Mouse (Mus musculus): ENCODE measurements around the gene Aym1. TPM values are rescaled to one million over a fixed set of nuclear protein-coding genes. Genes with fewer than 3 reads are reported as not detected.
"Not testable (repeated sequence)": the region's sequence is repeated elsewhere in the genome, so short reads cannot be mapped to it uniquely, and the experiment has no call there.

Gene Aym1
- not detected for total RNA-seq (2021)
- long read RNA-seq, experiment 1, result 0 reads
- long read RNA-seq, experiment 2, result 0 reads

DNA sequence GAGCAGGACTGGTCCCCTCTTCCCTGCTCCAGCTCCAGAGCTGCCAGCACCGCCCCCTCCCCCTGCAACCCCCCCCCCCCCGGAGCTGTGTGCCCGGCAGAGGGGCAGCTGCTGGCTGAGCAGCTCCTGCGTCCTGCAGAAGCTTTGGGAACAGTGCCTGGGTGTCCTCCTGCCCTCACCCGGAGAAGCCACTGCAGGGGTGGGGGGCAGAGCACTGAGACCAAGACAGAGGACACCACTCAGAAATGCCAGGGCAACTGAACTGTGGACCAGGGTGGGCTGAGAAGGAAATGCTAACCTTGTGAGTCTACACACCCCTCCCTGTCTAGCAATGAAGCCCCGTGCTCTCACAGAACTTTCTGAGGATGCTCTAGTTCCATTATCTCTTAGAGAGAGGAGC lies at the start of gene Aym1:
Gene Aym1 (plus strand): TSS at position 109 of the 400 bp plus-strand sequence.
- no peak for DNase-seq
- intact Hi-C loops (cut with DNase I; ENCODE audit: low total_unique reads), result no loop called here

DNA sequence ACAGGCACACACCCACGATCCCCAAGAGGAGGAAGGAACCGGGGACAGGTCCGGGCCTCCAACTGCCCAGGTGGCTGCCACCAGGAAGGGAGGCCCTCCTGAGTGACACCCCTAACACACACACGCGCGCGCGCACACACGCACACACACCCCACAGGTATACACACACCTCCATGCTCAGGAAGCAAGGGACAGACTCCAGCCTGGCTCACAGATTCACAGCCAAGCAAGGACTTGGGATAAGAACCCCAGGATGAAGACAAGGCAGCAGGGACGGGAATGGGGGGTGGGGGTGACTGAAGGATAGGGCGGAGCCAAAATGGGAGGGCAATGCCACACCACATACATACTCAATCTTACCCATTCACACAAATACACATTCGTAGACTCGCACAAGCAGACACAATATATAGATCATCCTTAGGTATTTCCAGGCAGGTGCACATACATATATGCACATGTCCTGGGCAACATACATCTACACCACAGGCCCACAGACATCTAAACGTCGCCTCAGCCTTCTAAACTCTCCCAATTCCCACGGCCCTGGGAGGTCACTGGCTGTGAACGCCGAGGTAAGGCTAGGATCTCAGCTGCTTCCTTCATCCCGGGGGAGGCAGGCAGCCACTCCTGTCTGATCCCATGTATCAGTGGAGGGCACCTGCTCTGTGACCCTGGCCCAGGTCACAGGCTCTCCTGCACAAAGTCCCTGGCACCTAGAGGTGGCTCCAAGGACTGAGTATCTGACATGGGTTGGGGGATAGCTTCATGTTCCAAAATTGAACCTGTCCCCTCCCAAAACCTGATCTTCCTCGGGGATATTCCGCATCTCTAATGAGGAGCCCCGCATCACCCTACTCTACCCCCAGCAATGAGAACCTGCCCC lies 47.4 kb upstream of the Aym1 start:
- intact Hi-C loops (cut with DNase I; ENCODE audit: low total_unique reads), result no loop called here

DNA sequence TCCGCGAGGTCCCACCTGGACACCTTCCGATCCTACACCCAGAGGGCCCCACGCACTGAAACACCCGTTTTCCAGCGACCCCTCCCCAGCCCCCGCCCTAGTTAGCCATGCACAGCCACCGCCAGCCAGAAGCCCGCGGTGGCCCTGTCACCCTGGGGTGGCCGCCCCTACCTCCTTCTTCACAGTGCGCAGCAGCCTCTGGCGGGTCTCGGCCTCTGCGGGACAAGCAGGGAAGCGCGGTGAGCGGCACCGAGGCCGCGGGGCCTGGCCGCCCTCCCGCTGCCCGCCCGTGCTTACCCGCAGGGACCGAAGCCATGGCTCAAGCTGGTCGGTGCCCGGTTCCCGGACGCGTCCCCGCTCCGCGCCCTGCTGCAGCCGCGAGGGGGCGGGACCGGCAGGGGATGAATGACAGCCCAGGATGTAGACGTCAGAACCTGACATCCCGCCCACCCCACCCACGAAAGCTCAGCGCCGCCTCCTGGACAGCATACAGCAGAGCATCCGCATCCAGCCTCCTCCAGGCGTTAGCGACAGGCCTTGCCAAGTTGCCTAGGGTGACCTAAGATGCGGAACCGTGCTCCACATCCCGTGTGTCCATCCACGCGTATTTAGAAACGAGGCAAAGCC lies 46.6 kb upstream of the Aym1 start, which contains the start of gene Sgsm1:
Gene Sgsm1 (minus strand): TSS at position 410 of the 627 bp plus-strand sequence.
- intact Hi-C loops (cut with DNase I; ENCODE audit: low total_unique reads), result no loop called here

More for the DNA sequence above, 47.4 kb upstream of the Aym1 start:
- no peak for DNase-seq

DNA sequence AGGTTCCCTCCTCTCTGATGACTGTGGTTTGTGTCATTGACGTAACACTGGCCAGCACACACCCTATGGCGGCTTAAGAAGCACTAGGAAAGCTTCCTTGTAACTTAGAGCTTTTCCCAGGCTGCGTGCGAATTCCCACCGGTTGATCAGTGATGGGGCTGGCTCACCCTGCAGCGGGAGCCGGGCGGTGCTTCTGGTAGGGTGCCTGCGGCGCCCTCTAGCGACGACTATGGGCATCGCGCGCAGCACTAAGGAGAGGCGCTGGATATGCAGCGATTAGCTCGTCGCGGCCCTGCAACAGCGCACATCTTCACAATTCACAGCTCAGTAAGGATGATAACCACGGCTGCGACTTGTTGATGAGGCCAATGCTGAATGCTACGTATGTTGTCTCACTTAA lies 43.1 kb upstream of the Aym1 start:
- peak; percentile 73 for DNase-seq
- intact Hi-C loops (cut with DNase I; ENCODE audit: low total_unique reads), result no loop called here

More for the DNA sequence above, 46.6 kb upstream of the Aym1 start, which contains the start of gene Sgsm1:
- DNase-seq, result peak; percentile 78

DNA sequence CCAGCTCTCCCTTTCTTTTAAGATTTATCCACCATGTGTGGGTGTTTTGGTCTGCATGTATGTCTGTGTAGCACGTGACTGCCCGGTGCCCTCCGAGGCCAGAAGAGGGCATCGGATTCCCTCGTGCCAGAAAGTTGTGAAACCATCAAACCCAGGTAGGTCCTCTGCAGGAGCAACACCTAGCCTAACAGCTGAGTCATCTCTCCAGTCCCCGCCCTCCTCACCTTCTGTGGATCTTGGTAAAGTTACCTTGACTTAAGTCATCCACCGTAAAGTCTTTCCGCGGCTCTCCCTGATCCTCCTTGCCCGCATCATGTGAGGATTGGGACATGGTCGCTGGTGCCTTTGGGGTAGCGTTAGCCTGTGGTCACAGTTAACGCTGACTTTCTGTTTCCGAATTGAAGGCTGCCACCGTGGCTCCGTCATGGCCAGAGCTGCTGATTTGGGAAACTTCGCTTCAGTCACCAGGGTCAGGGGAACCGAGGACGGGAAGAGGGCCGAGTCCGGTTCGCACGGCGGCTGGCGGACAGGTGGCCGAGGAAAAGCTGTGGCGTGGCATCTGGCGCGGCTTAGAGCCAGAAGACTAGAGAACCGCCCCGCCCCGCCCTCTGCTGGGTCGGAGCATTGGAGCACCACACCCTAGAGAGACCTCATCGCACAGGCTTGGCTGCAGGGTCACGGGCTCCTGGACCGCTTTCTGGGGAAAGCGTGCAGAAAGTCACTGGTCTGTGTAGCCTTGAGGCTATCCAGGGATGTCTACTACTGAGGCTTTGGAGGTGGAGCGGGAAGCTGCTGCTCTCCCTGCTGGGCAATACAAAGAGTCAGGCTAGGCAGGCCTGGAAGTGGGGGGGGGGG lies 33.1 kb upstream of the Aym1 start:
- DNase-seq, result peak; percentile 68
- intact Hi-C loops (cut with DNase I; ENCODE audit: low total_unique reads), result no loop called here

DNA sequence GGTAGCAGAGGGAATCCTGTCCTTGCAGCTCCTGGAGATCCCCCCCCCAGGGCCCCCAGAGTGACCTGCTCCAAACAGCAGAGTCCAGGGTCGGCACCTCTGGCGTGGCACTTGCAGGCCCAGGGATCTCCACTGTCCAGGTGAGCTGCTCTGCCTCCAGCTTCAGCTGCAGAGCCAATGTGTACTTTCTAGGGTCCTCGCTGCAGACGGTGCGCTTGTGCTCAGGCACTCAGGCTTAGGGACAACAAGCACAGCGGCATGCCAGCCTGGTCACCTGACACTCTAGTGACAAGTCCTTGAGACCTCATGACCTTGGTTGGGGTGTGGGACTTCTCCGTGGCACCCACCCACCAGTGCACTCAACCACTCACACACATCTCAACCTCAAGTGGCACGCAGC lies 27.6 kb upstream of the Aym1 start:
- no peak for DNase-seq
- intact Hi-C loops (cut with DNase I; ENCODE audit: low total_unique reads), result no loop called here

DNA sequence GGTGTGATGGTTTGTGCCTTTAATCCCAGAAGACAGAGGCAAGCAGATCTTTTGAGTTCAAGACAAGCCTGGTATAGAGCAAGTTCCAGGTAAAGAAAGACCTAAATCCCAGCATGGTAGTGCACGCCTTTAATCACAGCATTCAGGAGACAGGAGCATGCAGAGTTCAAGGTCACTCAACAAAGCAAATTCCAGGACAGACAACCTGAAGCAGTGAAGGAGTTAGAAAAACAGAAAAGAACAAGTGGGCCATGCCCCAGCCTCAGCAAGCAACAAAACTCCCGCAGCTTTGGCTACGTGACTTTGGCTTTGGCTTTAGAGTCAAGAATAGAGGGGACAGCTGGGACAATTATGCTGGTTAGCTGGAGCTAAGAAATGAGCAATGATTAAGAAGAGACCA lies 26.9 kb upstream of the Aym1 start:
- DNase-seq, result no peak
- intact Hi-C loops (cut with DNase I; ENCODE audit: low total_unique reads), result no loop called here

DNA sequence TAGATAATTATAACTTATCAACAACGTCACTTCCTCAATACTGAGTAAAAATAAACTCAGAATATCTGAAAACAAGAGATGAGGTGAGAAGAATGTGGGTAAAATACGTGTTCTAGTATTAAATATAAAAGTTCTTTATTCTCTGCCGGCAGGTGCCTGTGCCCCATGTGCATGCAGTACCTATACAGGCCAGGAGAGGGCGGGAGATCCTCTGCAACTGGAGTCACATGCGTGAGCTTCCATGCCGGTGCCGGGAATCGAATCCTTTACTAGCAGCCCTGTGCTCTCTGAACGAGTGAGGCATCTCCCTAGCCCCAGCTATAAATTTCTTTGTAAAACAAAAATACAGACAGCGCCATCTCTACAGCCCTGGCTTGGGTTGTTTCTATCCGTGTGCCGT lies 24.9 kb upstream of the Aym1 start:
- intact Hi-C loops (cut with DNase I; ENCODE audit: low total_unique reads), result no loop called here
- DNase-seq, result no peak

DNA sequence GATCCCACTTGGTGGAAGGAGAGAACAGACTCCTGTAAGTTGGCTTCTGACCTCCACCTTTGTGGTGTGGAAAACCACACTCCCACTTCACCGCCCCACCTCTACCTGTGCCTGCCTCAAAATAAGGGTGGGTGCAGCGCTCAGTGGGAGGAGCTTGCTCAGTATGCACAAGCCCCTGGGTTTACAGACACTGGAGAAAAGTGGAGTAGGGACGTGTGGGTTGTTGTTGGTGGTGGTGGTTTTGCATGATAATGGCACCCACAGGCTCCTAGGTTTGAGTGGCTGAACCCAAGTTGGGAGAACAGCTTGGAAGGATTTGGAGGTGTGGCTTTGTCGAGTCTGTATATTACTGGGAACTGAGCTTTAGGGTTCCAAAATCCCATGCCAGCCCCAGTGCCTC lies 24.2 kb upstream of the Aym1 start:
- DNase-seq, result no peak
- intact Hi-C loops (cut with DNase I; ENCODE audit: low total_unique reads), result no loop called here

DNA sequence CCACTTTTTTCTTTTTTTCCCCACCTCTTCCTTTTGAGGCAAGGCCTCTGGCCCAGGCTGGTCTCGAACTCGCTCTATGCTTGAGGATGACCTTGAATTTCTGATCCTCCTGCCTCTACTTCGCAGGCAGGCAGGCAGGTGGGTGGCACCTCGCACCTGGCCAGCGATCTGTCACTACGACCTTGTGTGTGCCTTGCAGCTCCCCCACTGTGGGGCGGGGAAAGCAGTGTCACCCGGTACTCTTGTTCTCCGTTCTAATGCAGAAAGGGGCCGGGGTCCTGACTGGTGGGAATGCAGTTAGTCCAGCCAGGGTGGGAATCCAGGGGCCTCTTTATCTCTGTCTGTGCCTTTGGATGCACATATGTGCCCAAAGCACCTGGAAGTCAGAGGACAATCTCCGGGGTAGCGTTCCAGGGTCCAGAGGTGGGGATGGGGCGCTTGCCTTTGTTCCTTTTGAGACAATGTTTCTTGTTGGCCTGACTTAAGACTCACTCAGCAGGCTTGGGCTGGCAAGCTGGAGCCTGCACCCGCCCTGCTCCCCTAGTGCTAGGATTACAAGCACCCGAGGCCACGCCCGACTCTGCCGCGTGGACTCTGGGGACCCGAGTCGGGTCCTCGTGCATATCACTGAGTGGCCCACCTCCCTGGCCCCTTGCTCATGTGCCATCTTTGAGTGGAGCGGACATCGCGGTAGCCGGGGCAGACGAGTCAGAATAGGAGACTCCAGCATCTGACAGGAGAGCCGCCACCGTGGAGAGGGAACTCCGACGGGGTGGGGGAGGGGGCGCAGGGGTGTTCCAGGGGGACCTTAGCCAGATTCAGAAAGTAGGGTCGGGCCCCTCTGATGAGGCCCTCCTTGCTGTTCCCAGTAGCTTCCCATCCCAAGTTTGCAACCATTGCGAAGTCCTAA lies 22.2 kb upstream of the Aym1 start:
- intact Hi-C loops (cut with DNase I; ENCODE audit: low total_unique reads), result no loop called here
- DNase-seq, result no peak

DNA sequence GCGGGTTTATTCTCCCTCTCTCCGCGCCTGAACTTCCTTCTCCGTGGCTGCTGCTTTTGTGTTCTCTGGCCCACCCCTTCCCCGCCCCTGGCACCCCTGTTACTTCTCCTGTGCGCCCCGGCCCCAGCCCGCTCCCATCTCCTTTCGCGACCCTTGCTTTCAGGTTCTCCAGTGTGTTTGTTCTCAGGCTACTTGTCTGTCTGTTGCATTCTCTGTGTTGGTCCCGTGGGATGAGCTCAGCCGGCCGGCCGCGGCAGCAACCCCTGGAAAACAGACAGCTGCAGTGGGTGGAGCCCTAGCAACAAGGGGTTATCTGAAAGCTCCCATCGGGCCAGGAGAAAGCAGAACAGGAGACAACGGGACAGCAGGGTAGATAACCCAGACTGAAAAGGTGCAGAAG lies 21.4 kb upstream of the Aym1 start:
- peak; percentile 39 for DNase-seq
- intact Hi-C loops (cut with DNase I; ENCODE audit: low total_unique reads), result no loop called here

DNA sequence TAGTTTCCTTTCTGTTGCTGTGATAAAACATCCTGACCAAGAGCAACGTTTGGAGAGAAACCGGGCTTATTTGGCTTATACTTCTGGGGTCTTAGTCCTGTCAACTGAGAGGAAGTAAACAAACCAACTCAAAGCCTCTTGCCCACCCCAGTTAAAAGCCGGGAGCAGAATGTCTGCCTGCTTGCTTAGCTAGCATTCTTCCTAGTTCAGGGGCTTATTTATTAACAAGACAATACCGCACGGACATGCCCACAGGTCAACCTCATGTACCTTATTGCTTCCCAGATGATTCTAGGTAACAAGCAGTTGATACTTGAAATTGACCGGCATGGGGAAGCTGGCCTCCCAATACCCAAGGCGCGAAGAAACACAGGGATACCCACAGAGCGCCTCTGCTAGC lies 20.8 kb upstream of the Aym1 start:
- intact Hi-C loops (cut with DNase I; ENCODE audit: low total_unique reads), result no loop called here
- DNase-seq, result no peak

DNA sequence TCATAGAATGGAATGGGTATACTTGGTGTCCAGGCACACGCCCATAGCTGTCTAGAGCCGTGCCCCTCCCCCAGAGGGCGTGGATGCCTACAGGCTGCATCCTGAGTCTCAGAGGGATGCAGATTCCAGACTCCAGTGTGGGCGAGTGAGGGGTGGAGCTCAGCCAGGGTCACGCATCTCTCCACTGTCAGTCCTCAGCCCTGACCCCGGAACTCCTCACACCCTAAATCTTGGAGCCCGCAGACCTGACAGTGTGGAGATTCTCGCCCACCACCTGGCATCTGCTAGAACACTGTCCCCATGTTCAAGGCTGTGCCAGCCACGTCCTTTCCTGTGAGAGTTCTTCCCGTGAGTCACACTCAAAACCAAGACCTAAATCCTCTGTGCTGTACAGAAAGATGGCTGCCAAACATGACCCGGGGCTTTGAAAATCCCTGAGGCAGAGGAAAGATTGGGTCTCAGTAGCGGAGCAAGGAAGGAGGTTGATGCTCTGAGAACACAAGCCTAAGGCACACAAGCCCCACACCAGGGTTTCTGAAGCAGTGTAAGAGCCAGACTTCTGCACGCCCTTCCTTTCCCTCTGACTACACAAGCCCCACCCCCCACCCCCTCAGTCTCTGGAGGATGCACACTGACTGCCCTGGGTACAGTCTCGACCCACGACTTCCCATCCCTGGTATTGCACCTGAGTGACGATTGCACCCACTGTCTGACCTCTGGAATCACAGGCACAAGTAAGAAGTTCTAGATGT lies 12.3 kb upstream of the Aym1 start:
- intact Hi-C loops (cut with DNase I; ENCODE audit: low total_unique reads), result no loop called here
- DNase-seq, result no peak

DNA sequence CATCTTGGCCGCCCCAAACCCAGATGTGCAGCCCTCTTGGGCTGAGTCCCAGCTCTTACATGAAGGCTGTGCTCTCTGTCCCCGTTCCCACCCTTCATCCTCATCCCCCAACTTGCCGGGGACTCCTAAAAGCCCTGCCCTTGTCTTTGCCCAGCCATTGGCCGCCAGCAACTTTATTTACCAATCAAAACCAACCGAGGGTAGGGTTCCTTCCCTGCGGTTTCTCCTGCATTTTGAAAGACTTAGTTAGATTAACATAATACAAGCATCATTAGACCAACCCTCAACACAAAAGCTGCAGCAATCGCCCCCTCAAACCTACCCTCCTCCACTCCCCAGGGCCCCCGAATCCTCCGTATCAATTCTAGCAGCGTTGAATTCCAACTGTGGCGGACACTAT lies 11.3 kb upstream of the Aym1 start:
- intact Hi-C loops (cut with DNase I; ENCODE audit: low total_unique reads), result no loop called here
- DNase-seq, result no peak

DNA sequence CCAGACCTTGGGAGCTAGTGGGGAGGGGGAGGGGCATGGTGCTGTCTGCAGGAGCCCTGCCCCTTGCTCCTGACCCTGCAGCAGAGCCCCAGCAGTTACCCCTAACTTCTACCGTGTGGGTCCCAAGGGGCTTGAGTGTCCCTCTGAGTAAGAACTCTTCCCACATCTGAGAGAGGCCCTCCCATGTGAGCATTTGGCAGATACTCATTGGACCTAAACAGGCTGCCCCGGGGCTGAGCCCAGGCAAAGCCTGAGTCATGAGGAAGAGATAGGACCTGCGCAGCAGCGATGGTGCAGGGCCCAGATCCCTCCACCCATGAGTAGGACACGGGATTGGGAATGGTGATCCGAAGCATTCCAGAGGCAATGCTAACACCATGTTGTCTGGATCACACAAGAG lies 10.4 kb upstream of the Aym1 start:
- DNase-seq; intact Hi-C loops (cut with DNase I; ENCODE audit: low total_unique reads): not testable (repeated sequence)

DNA sequence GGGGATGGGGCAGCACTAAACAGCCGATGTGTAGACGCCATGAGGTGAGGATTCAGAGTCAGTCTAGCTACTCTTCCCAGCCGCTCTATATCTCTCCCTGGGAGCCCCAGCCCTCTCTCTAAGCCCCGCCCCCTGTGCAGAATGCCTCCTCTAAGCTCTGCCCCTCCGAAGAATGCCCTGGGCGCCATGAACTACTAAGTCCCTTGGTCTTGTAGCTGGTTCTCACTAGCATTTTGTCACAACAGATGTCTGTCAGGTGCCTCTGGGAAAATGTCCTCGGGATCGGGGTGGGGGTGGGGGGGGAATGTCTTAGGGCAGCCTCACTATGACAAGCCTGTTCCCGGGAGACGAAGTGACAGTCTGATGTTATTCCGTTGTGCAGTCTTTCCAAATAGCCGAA lies 9.5 kb upstream of the Aym1 start:
- intact Hi-C loops (cut with DNase I; ENCODE audit: low total_unique reads), result no loop called here
- DNase-seq, result no peak

DNA sequence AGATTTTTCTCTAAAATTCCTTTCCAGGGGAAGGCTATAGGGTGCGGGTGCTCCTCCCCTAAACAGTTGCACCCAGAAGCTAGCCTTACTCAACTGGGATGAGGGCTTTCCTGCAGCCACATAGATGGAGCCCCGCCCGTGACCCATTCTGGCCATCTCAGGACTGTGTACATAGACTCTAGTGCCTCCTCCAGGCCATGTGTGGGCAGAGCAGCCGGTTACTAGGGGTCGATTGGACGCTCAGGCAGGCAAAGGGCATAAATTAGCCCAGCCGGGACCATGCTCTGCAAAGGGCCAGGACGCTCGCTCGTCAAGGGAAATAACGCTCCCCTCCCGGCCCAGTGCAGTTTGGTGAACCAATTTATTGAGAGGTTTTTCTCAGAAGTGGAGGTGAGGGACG lies 8.5 kb upstream of the Aym1 start:
- intact Hi-C loops (cut with DNase I; ENCODE audit: low total_unique reads), result no loop called here
- peak; percentile 29 for DNase-seq

DNA sequence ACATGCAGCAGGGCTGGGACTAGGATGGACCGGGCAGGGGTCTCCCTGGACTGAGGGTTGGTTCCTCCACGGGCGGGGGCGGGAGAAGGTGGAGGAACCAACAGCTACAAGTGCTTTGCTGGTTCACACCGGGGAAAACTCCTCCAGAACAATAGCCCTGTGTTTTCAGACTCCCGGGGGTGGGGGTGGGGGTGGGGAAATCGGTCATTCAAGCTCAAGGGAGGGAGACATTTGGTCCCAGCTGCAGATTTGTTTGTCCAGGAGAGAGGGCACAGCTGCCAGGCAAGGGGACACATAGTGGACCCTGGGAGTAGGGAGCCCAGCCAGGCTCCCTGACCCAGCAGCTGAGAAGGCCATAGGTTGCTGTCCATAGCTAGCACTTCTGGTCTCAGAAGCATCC lies 7.9 kb upstream of the Aym1 start:
- intact Hi-C loops (cut with DNase I; ENCODE audit: low total_unique reads), result no loop called here
- DNase-seq, result no peak

Measured in gastrocnemius, postnatal 14 days (tissue).